ENCODE assay signal across 18 mouse cellular contexts in genomic region chr5:113223888-113224287, GRCm38 (mm10). TPM values are rescaled to one million over a fixed set of nuclear protein-coding genes. Genes with fewer than 3 reads are reported as not detected.
A peak's percentile ranks its signal among the peaks of the same experiment; 100 is the strongest.
DNase-seq lines count a peak whose midpoint lies in the region; ATAC-seq and TF ChIP-seq lines count a peak whose summit lies in the region.
"Had no signal": no experiment of that assay in that cellular context is flagged by ENCODE, and none has a peak within 500 bp of the region (broad histone marks: within the 10 kb centered on the region; RNA-seq: fewer than 3 reads in every experiment).

No protein-coding gene starts in this region.

- H3K36me3 ChIP-seq in heart, adult 2 months (ENCODE audit: control insufficient read depth, insufficient read depth, low read length): no peaks in the 10 kb centered on the region
- H3K36me3 ChIP-seq in hindbrain, embryonic 13.5 days: no peaks in the 10 kb centered on the region
- no peaks in the 10 kb centered on the region for H3K36me3 ChIP-seq in liver, postnatal 0 days (replicated peaks; ENCODE audit: insufficient read depth, low read length)
- H3K36me3 ChIP-seq: liver, embryonic 15.5 days; midbrain, embryonic 15.5 days had no signal

- TF ChIP-seq EP300 in heart, adult 2 months (IDR thresholded peaks at IDR 0.05; ENCODE audit: insufficient read depth, low read depth, low read length): no peak
- no peak for TF ChIP-seq EP300 in liver, postnatal 0 days (IDR thresholded peaks at IDR 0.05; ENCODE audit: low read depth)

- no peak for TF ChIP-seq CTCF in heart, adult 2 months (IDR thresholded peaks at IDR 0.05)
- no peak for TF ChIP-seq CTCF in lung, adult 2 months (IDR thresholded peaks at IDR 0.05; ENCODE audit: insufficient read depth, low read length)
- no peak for TF ChIP-seq CTCF in liver, postnatal 0 days (IDR thresholded peaks at IDR 0.05; ENCODE audit: low read depth)

- H3K79me2 ChIP-seq in heart, adult 2 months (replicated peaks; ENCODE audit: control insufficient read depth, insufficient read depth, low read length): no peaks in the 10 kb centered on the region

- H3K4me1 ChIP-seq in heart, adult 2 months (ENCODE audit: control insufficient read depth, insufficient read depth, low read length): peaks cover 22% of the 10 kb centered on the region
- H3K4me1 ChIP-seq in lung, adult 2 months (ENCODE audit: control insufficient read depth, insufficient read depth, low read length): peaks cover 4% of the 10 kb centered on the region; the same call in 1 of the 2 replicates
- peaks cover 21% of the 10 kb centered on the region for H3K4me1 ChIP-seq in brown adipose tissue, adult 24 weeks (ENCODE audit: control insufficient read depth, insufficient read depth, insufficient read length, low read length)
- peaks cover 25% of the 10 kb centered on the region for H3K4me1 ChIP-seq in hindbrain, embryonic 13.5 days (replicated peaks)
- H3K4me1 ChIP-seq in liver, postnatal 0 days (ENCODE audit: insufficient read depth): peaks cover 15% of the 10 kb centered on the region

- H3K9me3 ChIP-seq in hindbrain, embryonic 13.5 days: no peaks in the 10 kb centered on the region
- H3K9me3 ChIP-seq in liver, postnatal 0 days (ENCODE audit: low read length): no peaks in the 10 kb centered on the region
- H3K9me3 ChIP-seq: liver, embryonic 15.5 days; midbrain, embryonic 15.5 days had no signal

- no peak for TF ChIP-seq POLR2A in heart, adult 2 months (IDR thresholded peaks at IDR 0.05; ENCODE audit: insufficient read depth, low read depth, low read length)
- no peak for TF ChIP-seq POLR2A in lung, adult 2 months (IDR thresholded peaks at IDR 0.05; ENCODE audit: borderline replicate concordance, extremely low read depth, low read depth, low read length)

- no peak for ATAC-seq in hindbrain, embryonic 13.5 days (ENCODE audit: low FRiP score)
- no peak for ATAC-seq in liver, postnatal 0 days
- ATAC-seq: midbrain, embryonic 15.5 days had no signal

- H3K27me3 ChIP-seq in heart, adult 2 months (ENCODE audit: control insufficient read depth, insufficient read depth, low read length): no peaks in the 10 kb centered on the region
- H3K27me3 ChIP-seq in hindbrain, embryonic 13.5 days: peaks cover 21% of the 10 kb centered on the region
- 0 out of 2 replicates have a peak, but pooled peaks cover 2% of the 10 kb centered on the region for H3K27me3 ChIP-seq in liver, postnatal 0 days (ENCODE audit: insufficient read depth, low read length)
- H3K27me3 ChIP-seq: midbrain, embryonic 15.5 days had no signal

- peak overlapping the region; percentile 48; the same call in 1 of the 2 replicates for H3K27ac ChIP-seq in heart, adult 2 months
- peak overlapping the region; percentile 70 for H3K27ac ChIP-seq in brown adipose tissue, adult 24 weeks (replicated peaks; ENCODE audit: low read depth, low read length)
- H3K27ac ChIP-seq in hindbrain, embryonic 13.5 days: no peak overlapping the region
- no peak overlapping the region for H3K27ac ChIP-seq in liver, postnatal 0 days (ENCODE audit: low read depth)
- H3K27ac ChIP-seq: liver, embryonic 15.5 days; midbrain, embryonic 15.5 days had no signal

- H3K4me3 ChIP-seq in heart, adult 2 months: no peak overlapping the region
- no peak overlapping the region for H3K4me3 ChIP-seq in lung, adult 2 months (replicated peaks; ENCODE audit: extremely low read depth, low read depth, low read length)
- H3K4me3 ChIP-seq in brown adipose tissue, adult 24 weeks (ENCODE audit: insufficient read depth, low read depth, low read length): no peak overlapping the region
- no peak overlapping the region for H3K4me3 ChIP-seq in hindbrain, embryonic 13.5 days
- H3K4me3 ChIP-seq in liver, postnatal 0 days (ENCODE audit: low read depth, low read length): no peak overlapping the region
- H3K4me3 ChIP-seq: liver, embryonic 15.5 days; midbrain, embryonic 15.5 days had no signal

- no peak for DNase-seq in heart, adult 2 months
- no peak for DNase-seq in heart, postnatal 36 days
- peak; percentile 12 for DNase-seq in lung, adult 2 months
- DNase-seq in lung, postnatal 25 days (ENCODE audit: low spot score): no peak
- DNase-seq in lung, postnatal 36 days: peak; percentile 47
- no peak for DNase-seq in liver, postnatal 0 days
- DNase-seq: adrenal gland, postnatal 36 days; cerebellum, adult 9-11 months; heart, postnatal 4 days; right cerebral cortex, postnatal 4 days had no signal

- H3K9ac ChIP-seq in heart, adult 2 months (ENCODE audit: low read depth, low read length): no peak overlapping the region
- H3K9ac ChIP-seq in hindbrain, embryonic 13.5 days: no peak overlapping the region
- H3K9ac ChIP-seq in liver, postnatal 0 days (replicated peaks): no peak overlapping the region
- H3K9ac ChIP-seq: liver, embryonic 15.5 days; midbrain, embryonic 15.5 days had no signal

- intact Hi-C loops in heart, adult 2 months (cut with DNase I): loop anchor here (10.0 kb wide), 1 partner anchor 349 kb away; no protein-coding TSS in a partner anchor
- intact Hi-C loops in heart, postnatal 36 days (cut with DNase I): no loop called here

- H3K4me2 ChIP-seq in hindbrain, embryonic 13.5 days: no peak overlapping the region
- H3K4me2 ChIP-seq in liver, postnatal 0 days (ENCODE audit: low read depth, low read length): no peak overlapping the region
- H3K4me2 ChIP-seq: liver, embryonic 15.5 days; midbrain, embryonic 15.5 days had no signal

- WGBS in heart, adult 2 months: 41% methylated on average over 4 of the region's 4 CpGs
- whole genome bisulfite sequencing in lung, adult 2 months: 30% methylated on average over 4 of the region's 4 CpGs
- WGBS in hindbrain, embryonic 13.5 days: 60% methylated on average over 4 of the region's 4 CpGs
- 49% methylated on average over 4 of the region's 4 CpGs for WGBS in liver, postnatal 0 days (ENCODE audit: insufficient replicate concordance)

RNA-seq across cellular contexts. Expression of gene Tmem211, which starts 2.8 kb away (rescaled TPM):
- total RNA-seq in heart, adult 2 months (2021): not detected
- polyA plus RNA-seq in heart, adult 2 months (2012; rRNA removed): not detected in 2 replicates
- total RNA-seq in heart, postnatal 36 days (2021): not detected
- 0.08 TPM in 1 of 2 replicates, not detected in the other for polyA plus RNA-seq in lung, adult 2 months (2012; rRNA removed)
- not detected in 2 replicates for polyA plus RNA-seq in brown adipose tissue, adult 24 weeks (2012; ENCODE audit: insufficient read depth, insufficient read length, missing spikeins)
- polyA plus RNA-seq in hindbrain, embryonic 13.5 days (2015; fragmentation: Nextera tagmentation; extraction: Ambion mirVana): not detected in 2 replicates
- not detected in 2 replicates for polyA plus RNA-seq in liver, postnatal 0 days (2015; fragmentation: Nextera tagmentation; extraction: Ambion mirVana)
- total RNA-seq: adrenal gland, postnatal 36 days; heart, postnatal 4 days; left cerebral cortex, postnatal 25 days; neutrophil, adult 5-6 weeks had no signal
- polyA plus RNA-seq: C2C12; large intestine, adult 2 months; liver, embryonic 15.5 days had no signal

RNA-seq across cellular contexts. Expression of gene 2900026A02Rik, which starts 2.9 kb away (rescaled TPM):
- total RNA-seq in heart, adult 2 months (2021): 10 to 100 TPM; 19.2 to 21.4 TPM
- polyA plus RNA-seq in heart, adult 2 months (2012; rRNA removed): 18.0 and 24.5 TPM in 2 replicates
- total RNA-seq in heart, postnatal 36 days (2021): 10 to 100 TPM; 21.0 to 23.6 TPM
- polyA plus RNA-seq in lung, adult 2 months (2012; rRNA removed): 29.0 and 32.0 TPM in 2 replicates
- polyA plus RNA-seq in brown adipose tissue, adult 24 weeks (2012; ENCODE audit: insufficient read depth, insufficient read length, missing spikeins): 3.5 and 5.5 TPM in 2 replicates
- 2.4 and 2.7 TPM in 2 replicates for polyA plus RNA-seq in hindbrain, embryonic 13.5 days (2015; fragmentation: Nextera tagmentation; extraction: Ambion mirVana)
- polyA plus RNA-seq in liver, postnatal 0 days (2015; fragmentation: Nextera tagmentation; extraction: Ambion mirVana): 2.7 and 3.1 TPM in 2 replicates

Comparison
In these comparisons a context has a peak if more than half of its experiments do, and no peak if none do; other contexts are left out.
1. DNase-seq: peak in lung, adult 2 months (single experiment) and lung, postnatal 36 days (single experiment); none in heart, adult 2 months (0 of 2), heart, postnatal 36 days (0 of 2), lung, postnatal 25 days (single experiment) and liver, postnatal 0 days (single experiment).
2. H3K27ac ChIP-seq: peak in heart, adult 2 months (single experiment) and brown adipose tissue, adult 24 weeks (single experiment); none in hindbrain, embryonic 13.5 days (single experiment) and liver, postnatal 0 days (single experiment).